19 mouse cellular contexts compared by ENCODE assay signal in genomic region chr1:89081371-89081770, GRCm38 (mm10). TPM values are rescaled to one million over a fixed set of nuclear protein-coding genes. Genes with fewer than 3 reads are reported as not detected.
A peak's percentile ranks its signal among the peaks of the same experiment; 100 is the strongest.
DNase-seq lines count a peak whose midpoint lies in the region; ATAC-seq and TF ChIP-seq lines count a peak whose summit lies in the region.
"Had no signal": no experiment of that assay in that cellular context is flagged by ENCODE, and none has a peak within 500 bp of the region (broad histone marks: within the 10 kb centered on the region; RNA-seq: fewer than 3 reads in every experiment).

No protein-coding gene starts in this region.

- ATAC-seq in kidney, embryonic 14.5 days (ENCODE audit: low FRiP score, low TSS enrichment): no peak
- ATAC-seq: forebrain, embryonic 15.5 days had no signal

- H3K4me1 ChIP-seq in heart, embryonic 10.5 days: peaks cover 77% of the 10 kb centered on the region
- peaks cover 31% of the 10 kb centered on the region for H3K4me1 ChIP-seq in kidney, adult 2 months (ENCODE audit: control insufficient read depth, insufficient read depth, low read length)
- peaks cover 34% of the 10 kb centered on the region for H3K4me1 ChIP-seq in kidney, embryonic 14.5 days (ENCODE audit: control insufficient read depth, insufficient read depth, low read length)

- H3K36me3 ChIP-seq in heart, embryonic 10.5 days: peaks cover 6% of the 10 kb centered on the region; the same call in 1 of the 2 replicates
- H3K36me3 ChIP-seq in kidney, adult 2 months (ENCODE audit: control insufficient read depth, insufficient read depth, low read length): no peaks in the 10 kb centered on the region
- no peaks in the 10 kb centered on the region for H3K36me3 ChIP-seq in kidney, embryonic 14.5 days (ENCODE audit: control insufficient read depth, insufficient read depth, low read length)
- H3K36me3 ChIP-seq: forebrain, embryonic 15.5 days; heart, embryonic 15.5 days; hindbrain, embryonic 13.5 days had no signal

- WGBS in heart, embryonic 10.5 days: 82% methylated on average over 4 of the region's 4 CpGs
- 60% methylated on average over 4 of the region's 4 CpGs for WGBS in kidney, adult 2 months
- WGBS in kidney, embryonic 14.5 days: 57% methylated on average over 4 of the region's 4 CpGs

- H3K4me2 ChIP-seq in kidney, embryonic 14.5 days (replicated peaks; ENCODE audit: low read depth, low read length): no peak overlapping the region
- H3K4me2 ChIP-seq: embryonic facial prominence, embryonic 12.5 days; forebrain, embryonic 15.5 days; heart, embryonic 11.5 days; heart, embryonic 15.5 days; hindbrain, embryonic 13.5 days had no signal

- H3K4me3 ChIP-seq in heart, embryonic 10.5 days: no peak overlapping the region
- H3K4me3 ChIP-seq in kidney, adult 2 months (ENCODE audit: insufficient read depth, low read depth, low read length): no peak overlapping the region
- no peak overlapping the region for H3K4me3 ChIP-seq in kidney, embryonic 14.5 days (ENCODE audit: low read length)
- H3K4me3 ChIP-seq: embryonic facial prominence, embryonic 12.5 days; forebrain, embryonic 15.5 days; heart, embryonic 15.5 days; hindbrain, embryonic 13.5 days had no signal

- no peaks in the 10 kb centered on the region for H3K9me3 ChIP-seq in heart, embryonic 10.5 days
- no peaks in the 10 kb centered on the region for H3K9me3 ChIP-seq in kidney, embryonic 14.5 days (ENCODE audit: control insufficient read depth, low read length)
- H3K9me3 ChIP-seq: embryonic facial prominence, embryonic 12.5 days; forebrain, embryonic 15.5 days; heart, embryonic 15.5 days; hindbrain, embryonic 13.5 days had no signal

- H3K27me3 ChIP-seq in heart, embryonic 10.5 days (ENCODE audit: insufficient read depth, poor library complexity, severe bottlenecking): no peaks in the 10 kb centered on the region
- H3K27me3 ChIP-seq in kidney, adult 2 months (replicated peaks; ENCODE audit: control insufficient read depth, insufficient read depth, low read length): no peaks in the 10 kb centered on the region
- H3K27me3 ChIP-seq in kidney, embryonic 14.5 days (ENCODE audit: control insufficient read depth, insufficient read depth, low read length): no peaks in the 10 kb centered on the region
- H3K27me3 ChIP-seq: embryonic facial prominence, embryonic 12.5 days; forebrain, embryonic 15.5 days; heart, embryonic 15.5 days; hindbrain, embryonic 13.5 days had no signal

- TF ChIP-seq CTCF in kidney, adult 2 months (conservative IDR thresholded peaks at IDR 0.05; ENCODE audit: insufficient read depth, insufficient read length, low read depth, low read length): no peak

- H3K9ac ChIP-seq in kidney, embryonic 14.5 days (ENCODE audit: low read depth, low read length): no peak overlapping the region
- H3K9ac ChIP-seq: embryonic facial prominence, embryonic 12.5 days; forebrain, embryonic 15.5 days; heart, embryonic 15.5 days; hindbrain, embryonic 13.5 days had no signal

- H3K27ac ChIP-seq in heart, embryonic 10.5 days: no peak overlapping the region
- peak overlapping the region; percentile 45 for H3K27ac ChIP-seq in kidney, adult 2 months (ENCODE audit: insufficient read depth, low read depth, low read length)
- H3K27ac ChIP-seq in kidney, embryonic 14.5 days (ENCODE audit: low read depth, low read length): no peak overlapping the region
- H3K27ac ChIP-seq: embryonic facial prominence, embryonic 12.5 days; forebrain, embryonic 15.5 days; heart, embryonic 15.5 days; hindbrain, embryonic 13.5 days had no signal

- DNase-seq in heart, postnatal 4 days: peak; percentile 4
- DNase-seq in heart, embryonic 10.5 days (ENCODE audit: low spot score): no peak
- DNase-seq in kidney, adult 2 months: peak; percentile 64
- DNase-seq in right cerebral cortex, postnatal 4 days: peak; percentile 1
- DNase-seq in right cerebral cortex, postnatal 36 days (ENCODE audit: low spot score in 2 of 2): no peak
- DNase-seq in kidney, postnatal 10 days: peak; percentile 10
- DNase-seq in embryo, embryonic 10 days (ENCODE audit: low spot score): no peak
- DNase-seq: adrenal gland, postnatal 10 days; cerebellum, adult 11 months; cerebellum, adult 8-10 months; cerebellum, postnatal 14 days; gastrocnemius, postnatal 36 days had no signal

- no peak for TF ChIP-seq POLR2A in kidney, adult 2 months (IDR thresholded peaks at IDR 0.05; ENCODE audit: low read depth, low read length)

RNA-seq across cellular contexts. Expression of gene Sh3bp4, which starts 11.2 kb away (rescaled TPM):
- total RNA-seq in heart, postnatal 4 days (2021): 10 to 100 TPM; 43.5 to 45.3 TPM
- 23.4 and 28.3 TPM in 2 replicates for polyA plus RNA-seq in heart, embryonic 10.5 days (2016; fragmentation: Nextera tagmentation; extraction: Ambion mirVana)
- 14.8 and 18.1 TPM in 2 replicates for polyA plus RNA-seq in kidney, adult 2 months (2012; rRNA removed)
- 14.9 and 26.1 TPM in 2 replicates for polyA plus RNA-seq in kidney, embryonic 14.5 days (2014; fragmentation: Nextera tagmentation; extraction: Ambion mirVana)
- total RNA-seq: MEL had no signal

Comparison
In these comparisons a context has a peak if more than half of its experiments do, and no peak if none do; other contexts are left out.
1. DNase-seq: peak in heart, postnatal 4 days (single experiment), kidney, adult 2 months (single experiment), right cerebral cortex, postnatal 4 days (single experiment) and kidney, postnatal 10 days (single experiment); none in heart, embryonic 10.5 days (single experiment), right cerebral cortex, postnatal 36 days (0 of 2) and embryo, embryonic 10 days (single experiment).